Mouse (Mus musculus) B cell, adult 67 days (primary cell): ENCODE measurements around the gene Cdk9. TPM values are rescaled to one million over a fixed set of nuclear protein-coding genes. Genes with fewer than 3 reads are reported as not detected.

Experiments used
- total RNA-seq, 2 experiments: library from RNA; stranded (reverse); gene quantifications; 4 replicates each; pipeline ENCODE4 v1.2.4; 2023

Gene Cdk9
- 100 to 1,000 TPM; 160 to 188 TPM for total RNA-seq

GRCm38 (mm10) chr2:32712934-32713817 lies at the start of gene Cdk9:
Gene Cdk9, minus strand, starts transcription at chr2:32713076.

GRCm38 (mm10) chr2:32757056-32757845 lies 44.4 kb upstream of the Cdk9 start, which contains the start of gene Tor2a:
Gene Tor2a, plus strand, starts transcription at chr2:32757234.

GRCm38 (mm10) chr2:32740916-32741272 lies 28.0 kb upstream of the Cdk9 start, which contains the start of gene 6330409D20Rik:
Gene 6330409D20Rik, minus strand, starts transcription at chr2:32741016.

GRCm38 (mm10) chr2:32720681-32721229 lies 7.9 kb upstream of the Cdk9 start, which contains the start of gene Sh2d3c:
Gene Sh2d3c, plus strand, starts transcription at chr2:32721055.

GRCm38 (mm10) chr2:32704021-32704421 lies 8.9 kb downstream of the Cdk9 start, which contains the start of gene Fpgs:
Gene Fpgs, minus strand, starts transcription at chr2:32704145.

Other genes starting within 250 kb of the Cdk9 start
- gene Fam102a, start 177.7 kb downstream of the Cdk9 start, total RNA-seq: 10 to 100 TPM; 69.0 to 74.8 TPM
- gene Dpm2, start 142.2 kb downstream of the Cdk9 start, total RNA-seq: 10 to 100 TPM; 63.0 to 66.8 TPM
- gene Pip5kl1, start 138.3 kb downstream of the Cdk9 start, total RNA-seq: under 1 TPM in 1 of 2 experiments, not detected in 1; 0.56 TPM
- not detected for gene 9430097D07Rik, start 137.4 kb downstream of the Cdk9 start, total RNA-seq
- 10 to 100 TPM; 59.7 to 63.9 TPM for gene St6galnac4, start 126.0 kb downstream of the Cdk9 start, total RNA-seq
- gene St6galnac6, start 113.4 kb downstream of the Cdk9 start, total RNA-seq: 10 to 100 TPM in 1 of 2 experiments, 1 to 10 TPM in 1; 6.3 to 10.6 TPM
- gene Ak1, start 91.3 kb downstream of the Cdk9 start, total RNA-seq: not detected
- under 1 TPM; 0.36 to 0.84 TPM for gene Eng, start 66.5 kb downstream of the Cdk9 start, total RNA-seq
- 10 to 100 TPM; 30.3 to 36.4 TPM for gene Fpgs, start 8.9 kb downstream of the Cdk9 start, total RNA-seq
- gene Sh2d3c, start 8.0 kb upstream of the Cdk9 start, total RNA-seq: 100 to 1,000 TPM; 113 to 116 TPM
- gene 6330409D20Rik, start 27.9 kb upstream of the Cdk9 start, total RNA-seq: not detected
- gene Tor2a, start 44.2 kb upstream of the Cdk9 start, total RNA-seq: 10 to 100 TPM; 35.6 to 37.1 TPM
- gene Ttc16, start 62.6 kb upstream of the Cdk9 start, total RNA-seq: under 1 TPM in 1 of 2 experiments, not detected in 1; 0.15 TPM
- 1 to 10 TPM; 2.5 to 3.8 TPM for gene Ptrh1, start 62.7 kb upstream of the Cdk9 start, total RNA-seq
- gene Cfap157, start 71.4 kb upstream of the Cdk9 start, total RNA-seq: not detected
- gene Stxbp1, start 134.2 kb upstream of the Cdk9 start, total RNA-seq: 1 to 10 TPM; 4.8 to 5.4 TPM
- 1 to 10 TPM in 1 of 2 experiments, under 1 TPM in 1; 0.80 to 1.8 TPM for gene Fam129b, start 163.0 kb upstream of the Cdk9 start, total RNA-seq
- gene Rpl12, start 248.5 kb upstream of the Cdk9 start, total RNA-seq: 100 to 1,000 TPM; 830 to 892 TPM
- gene Lrsam1, start 248.5 kb upstream of the Cdk9 start, total RNA-seq: 10 to 100 TPM; 19.2 to 19.4 TPM